Mouse (Mus musculus): ENCODE data around the gene Tex13a.

GRCm38 (mm10) chrX:138209480-138209879, at the start of gene Tex13a:
- no peak for TF ChIP-seq CTCF (IDR thresholded peaks at IDR 0.05; ENCODE audit: low read depth, low read length)
- TF ChIP-seq POLR2A (IDR thresholded peaks at IDR 0.05; ENCODE audit: extremely low read depth, insufficient read depth, low read length) = no peak

Data from liver, adult 2 months (tissue).